Mouse (Mus musculus): Measurements from ENCODE around the gene Gm28044.
"Not testable (repeated sequence)": the region's sequence is repeated elsewhere in the genome, so short reads cannot be mapped to it uniquely, and the experiment has no call there.

Gene Gm28044

GRCm38 (mm10) chr13:67360131-67360744 lies at the start of gene Gm28044, which contains the start of gene Zfp953:
Gene Gm28044, minus strand, starts transcription at chr13:67360536.
Gene Zfp953, minus strand, starts transcription at chr13:67360605.
- peak; percentile 75 to 76 for DNase-seq (ENCODE audit: low spot score in 2 of 2)

- peak; percentile 42 to 59 for DNase-seq (ENCODE audit: low spot score in 2 of 2)
These were observed 39.0 kb upstream of the Gm28044 start, which contains the start of gene Zfp429 for GRCm38 (mm10) chr13:67399183-67399903. Gene Zfp429, minus strand, starts transcription at chr13:67399819.

- DNase-seq (ENCODE audit: low spot score in 2 of 2): not testable (repeated sequence)
These were observed 15.9 kb upstream of the Gm28044 start for GRCm38 (mm10) chr13:67376255-67376654.

GRCm38 (mm10) chr13:67375050-67375911 lies 14.9 kb upstream of the Gm28044 start, which contains the start of the genes Gm28041 and Zfp456:
Gene Gm28041, minus strand, starts transcription at chr13:67375733.
Gene Zfp456, minus strand, starts transcription at chr13:67375810.
- DNase-seq (ENCODE audit: low spot score in 2 of 2): peak; percentile 10 to 40

GRCm38 (mm10) chr13:67351854-67352253 lies 8.5 kb downstream of the Gm28044 start:
- no peak for DNase-seq (ENCODE audit: low spot score in 2 of 2)

- no peak for DNase-seq (ENCODE audit: low spot score in 2 of 2)
These were observed 16.9 kb downstream of the Gm28044 start for GRCm38 (mm10) chr13:67343422-67343821.

GRCm38 (mm10) chr13:67332877-67333276 lies 27.5 kb downstream of the Gm28044 start:
- DNase-seq (ENCODE audit: low spot score in 2 of 2): no peak

GRCm38 (mm10) chr13:67332019-67332724 lies 28.2 kb downstream of the Gm28044 start, which contains the start of gene Zfp595:
Gene Zfp595, minus strand, starts transcription at chr13:67332570.
- DNase-seq (ENCODE audit: low spot score in 2 of 2): peak; percentile 42 to 57

GRCm38 (mm10) chr13:67306718-67307117 lies 53.6 kb downstream of the Gm28044 start:
- no peak for DNase-seq (ENCODE audit: low spot score in 2 of 2)

GRCm38 (mm10) chr13:67305822-67306672 lies 54.3 kb downstream of the Gm28044 start, which contains the start of gene Zfp457:
Gene Zfp457, minus strand, starts transcription at chr13:67306485.
- DNase-seq (ENCODE audit: low spot score in 2 of 2): peak; percentile 81 to 85

GRCm38 (mm10) chr13:67278314-67278713 lies 82.0 kb downstream of the Gm28044 start, which contains the start of gene Zfp458:
Gene Zfp458, minus strand, starts transcription at chr13:67278466.
- no peak for DNase-seq (ENCODE audit: low spot score in 2 of 2)

GRCm38 (mm10) chr13:67269383-67270065 lies 90.8 kb downstream of the Gm28044 start:
- DNase-seq (ENCODE audit: low spot score in 2 of 2): not testable (repeated sequence)

GRCm38 (mm10) chr13:67268568-67269369 lies 91.6 kb downstream of the Gm28044 start:
- peak; percentile 54 to 59 for DNase-seq (ENCODE audit: low spot score in 2 of 2)

Data from frontal cortex, postnatal 25 days (tissue).